Mouse (Mus musculus) myocyte (in vitro differentiated cells): ENCODE data around the gene Nectin1. TPM values are rescaled to one million over a fixed set of nuclear protein-coding genes. Genes with fewer than 3 reads are reported as not detected.

ENCODE experiments used
- H3K27me3 ChIP-seq: one replicate; pipeline ENCODE4 v1.6.1; 2011; ENCODE audit not compliant: control insufficient read depth, insufficient read depth, insufficient read length
- H3K36me3 ChIP-seq: one replicate; pipeline ENCODE4 v1.6.1; 2011; ENCODE audit not compliant: control insufficient read depth, insufficient read depth
- H3K4me2 ChIP-seq: one replicate; pipeline ENCODE4 v1.6.1; 2011; ENCODE audit warnings: low read depth, control low read depth
- H3K4me3 ChIP-seq: one replicate; pipeline ENCODE4 v1.5.1; 2011; ENCODE audit warnings: mild to moderate bottlenecking, control low read depth, moderate library complexity
- H3K79me2 ChIP-seq: one replicate; pipeline ENCODE4 v1.6.1; 2011; ENCODE audit not compliant: control insufficient read depth, insufficient read depth
- H3ac ChIP-seq: one replicate; pipeline ENCODE4 v1.6.1; 2011; ENCODE audit not compliant: control insufficient read depth, insufficient read length
- CEBPB ChIP-seq: IDR thresholded peaks from 2 replicates; pipeline ENCODE4 v1.6.1; 2011; ENCODE audit warnings: mild to moderate bottlenecking, moderate library complexity; ENCODE audit not compliant: poor library complexity, insufficient read depth, severe bottlenecking
- E2F4 ChIP-seq: IDR thresholded peaks from one replicate; pipeline ENCODE4 v1.6.1; 2011; ENCODE audit warnings: mild to moderate bottlenecking, control low read depth, moderate library complexity; ENCODE audit not compliant: insufficient read depth
- MAX ChIP-seq: IDR thresholded peaks from one replicate; pipeline ENCODE4 v1.6.1; 2011; ENCODE audit warnings: low read depth, mild to moderate bottlenecking, control low read depth
- MYOD1 ChIP-seq, 3 experiments: IDR thresholded peaks; one replicate each; pipeline ENCODE4 v1.6.1; 2011; ENCODE audit warnings: control low read depth in 2 of 3, low read depth in 2 of 3, mild to moderate bottlenecking in 2 of 3, moderate library complexity in 1 of 3; ENCODE audit not compliant: insufficient read length in 2 of 3, control insufficient read depth in 1 of 3
- MYOG ChIP-seq, 3 experiments: IDR thresholded peaks; one replicate each; pipeline ENCODE4 v1.6.1; 2011; ENCODE audit warnings: control low read depth in 2 of 3, low read depth in 2 of 3, mild to moderate bottlenecking in 2 of 3; ENCODE audit not compliant: insufficient read length in 2 of 3, control insufficient read depth in 1 of 3, insufficient read depth in 1 of 3
- POLR2A ChIP-seq: IDR thresholded peaks from one replicate; pipeline ENCODE4 v1.6.1; 2011; ENCODE audit warnings: low read depth, mild to moderate bottlenecking, control low read depth, moderate library complexity; ENCODE audit not compliant: insufficient read length
- POLR2AphosphoS2 ChIP-seq: IDR thresholded peaks from one replicate; pipeline ENCODE4 v1.6.1; 2011; ENCODE audit warnings: low read depth, control low read depth; ENCODE audit not compliant: insufficient read length
- REST ChIP-seq: IDR thresholded peaks from one replicate; pipeline ENCODE4 v1.6.1; 2011; ENCODE audit warnings: mild to moderate bottlenecking, control low read depth, moderate library complexity; ENCODE audit not compliant: insufficient read depth, insufficient read length
- SRF ChIP-seq: IDR thresholded peaks from one replicate; pipeline ENCODE4 v1.6.1; 2011; ENCODE audit warnings: low read depth; ENCODE audit not compliant: control insufficient read depth, insufficient read length
- TCF12 ChIP-seq: IDR thresholded peaks from one replicate; pipeline ENCODE4 v1.6.1; 2011; ENCODE audit warnings: mild to moderate bottlenecking, control low read depth; ENCODE audit not compliant: poor library complexity, insufficient read depth, severe bottlenecking
- TCF3 ChIP-seq: IDR thresholded peaks from one replicate; pipeline ENCODE4 v1.6.1; 2011; ENCODE audit warnings: low read depth, control low read depth; ENCODE audit not compliant: insufficient read length
- USF1 ChIP-seq: IDR thresholded peaks from one replicate; pipeline ENCODE4 v1.6.1; 2011; ENCODE audit warnings: low read depth, mild to moderate bottlenecking, control low read depth, moderate library complexity
- polyA plus RNA-seq: library from polyadenylated mRNA; unstranded; fragments of >200 nt; fragmentation: generic; extraction: Trizol; gene quantifications from one replicate; pipeline ENCODE4 v1.2.1, GENCODE M21; 2012; ENCODE audit warnings: missing spikeins

Gene Nectin1
- polyA plus RNA-seq, 1 experiment, result 2.2 TPM

- no peak for TF ChIP-seq POLR2AphosphoS2
- TF ChIP-seq SRF, result no peak
- TF ChIP-seq E2F4, result no peak
- no peak for TF ChIP-seq MYOG (IDR thresholded peaks at IDR 0.05; ENCODE audit: control insufficient read depth in 1 of 3, insufficient read depth in 1 of 3, insufficient read length in 2 of 3, low read depth in 2 of 3)
- no peak for TF ChIP-seq USF1
- no peak for TF ChIP-seq CEBPB
- TF ChIP-seq TCF12, result no peak
- no peak for TF ChIP-seq REST
- no peaks in the 10 kb centered on the region for H3K36me3 ChIP-seq
- no peak overlapping the region for H3K4me3 ChIP-seq
- H3K79me2 ChIP-seq, result no peaks in the 10 kb centered on the region
- H3K4me2 ChIP-seq, result no peak overlapping the region
- H3ac ChIP-seq, result no peak overlapping the region
- no peaks in the 10 kb centered on the region for H3K27me3 ChIP-seq
Observed at GRCm38 (mm10) chr9:43768779-43769178, 25.0 kb downstream of the Nectin1 start.

- Histone ChIP-seq H3K4me2 (no peak overlapping the region), H3ac (no peak overlapping the region), H3K36me3 (no peaks in the 10 kb centered on the region), H3K27me3 (no peaks in the 10 kb centered on the region), H3K79me2 (no peaks in the 10 kb centered on the region), H3K4me3 (no peak overlapping the region)
- TF ChIP-seq SRF (no peak), MYOG (IDR thresholded peaks at IDR 0.05; ENCODE audit: control insufficient read depth in 1 of 3, insufficient read depth in 1 of 3, insufficient read length in 2 of 3, low read depth in 2 of 3) (no peak), TCF12 (no peak), CEBPB (no peak), TCF3 (no peak), POLR2AphosphoS2 (no peak), MYOD1 (IDR thresholded peaks at IDR 0.05; ENCODE audit: control insufficient read depth in 1 of 3, insufficient read length in 2 of 3, low read depth in 2 of 3) (no peak), MAX (no peak), USF1 (no peak), REST (no peak), POLR2A (no peak), E2F4 (no peak)
Observed at GRCm38 (mm10) chr9:43769228-43769627, 25.4 kb downstream of the Nectin1 start.

GRCm38 (mm10) chr9:43769940-43770339, 26.2 kb downstream of the Nectin1 start:
- TF ChIP-seq SRF (no peak), POLR2A (no peak), CEBPB (no peak), USF1 (no peak), MAX (no peak), MYOD1 (IDR thresholded peaks at IDR 0.05; ENCODE audit: control insufficient read depth in 1 of 3, insufficient read length in 2 of 3, low read depth in 2 of 3) (peak in 2 of 3 experiments; percentile 45 to 78), POLR2AphosphoS2 (no peak), TCF12 (peak; percentile 6), REST (no peak), E2F4 (no peak), TCF3 (no peak), MYOG (IDR thresholded peaks at IDR 0.05; ENCODE audit: control insufficient read depth in 1 of 3, insufficient read depth in 1 of 3, insufficient read length in 2 of 3, low read depth in 2 of 3) (peak; percentile 56 to 90 (median 70))
- Histone ChIP-seq H3ac (no peak overlapping the region), H3K4me3 (no peak overlapping the region), H3K27me3 (no peaks in the 10 kb centered on the region), H3K36me3 (no peaks in the 10 kb centered on the region), H3K79me2 (no peaks in the 10 kb centered on the region), H3K4me2 (no peak overlapping the region)

- H3K4me2 ChIP-seq, result no peak overlapping the region
- no peak overlapping the region for H3K4me3 ChIP-seq
- H3K36me3 ChIP-seq, result no peaks in the 10 kb centered on the region
- H3K27me3 ChIP-seq, result no peaks in the 10 kb centered on the region
- TF ChIP-seq SRF (no peak), MYOG (IDR thresholded peaks at IDR 0.05; ENCODE audit: control insufficient read depth in 1 of 3, insufficient read depth in 1 of 3, insufficient read length in 2 of 3, low read depth in 2 of 3) (no peak), MYOD1 (IDR thresholded peaks at IDR 0.05; ENCODE audit: control insufficient read depth in 1 of 3, insufficient read length in 2 of 3, low read depth in 2 of 3) (no peak), REST (no peak), POLR2AphosphoS2 (no peak), TCF3 (no peak), TCF12 (no peak), USF1 (no peak), POLR2A (no peak), E2F4 (no peak), CEBPB (no peak), MAX (no peak)
- no peak overlapping the region for H3ac ChIP-seq
- H3K79me2 ChIP-seq, result no peaks in the 10 kb centered on the region
Observed at GRCm38 (mm10) chr9:43771041-43771440, 27.3 kb downstream of the Nectin1 start.

GRCm38 (mm10) chr9:43772460-43772859, 28.7 kb downstream of the Nectin1 start:
- Histone ChIP-seq H3K36me3 (no peaks in the 10 kb centered on the region), H3K27me3 (no peaks in the 10 kb centered on the region), H3K4me3 (no peak overlapping the region), H3ac (no peak overlapping the region), H3K4me2 (no peak overlapping the region), H3K79me2 (no peaks in the 10 kb centered on the region)
- TF ChIP-seq POLR2A (no peak), MAX (no peak), POLR2AphosphoS2 (no peak), MYOG (IDR thresholded peaks at IDR 0.05; ENCODE audit: control insufficient read depth in 1 of 3, insufficient read depth in 1 of 3, insufficient read length in 2 of 3, low read depth in 2 of 3) (no peak), MYOD1 (IDR thresholded peaks at IDR 0.05; ENCODE audit: control insufficient read depth in 1 of 3, insufficient read length in 2 of 3, low read depth in 2 of 3) (no peak), USF1 (no peak), REST (no peak), SRF (no peak), CEBPB (no peak)
